Mouse (Mus musculus): Measurements from ENCODE around the gene Grin1. TPM values are rescaled to one million over a fixed set of nuclear protein-coding genes. Genes with fewer than 3 reads are reported as not detected.

Gene Grin1
- polyA plus RNA-seq, 1 experiment from 2014 or later, result 0.96 TPM

GRCm38 (mm10) chr2:25292054-25292544 lies 26.9 kb downstream of the Grin1 start:
- Histone ChIP-seq H3K4me1 (ENCODE audit: control insufficient read depth, insufficient read depth, low read length) (peaks cover 13% of the 10 kb centered on the region; the same call in 1 of the 2 replicates), H3K36me3 (ENCODE audit: control insufficient read depth, insufficient read depth, low read length) (no peaks in the 10 kb centered on the region), H3K4me3 (ENCODE audit: low read depth, low read length) (peak overlapping the region; percentile 31), H3K4me2 (peak overlapping the region; percentile 58), H3K27me3 (ENCODE audit: control insufficient read depth, insufficient read depth, low read length) (peaks cover 94% of the 10 kb centered on the region), H3K9ac (ENCODE audit: low read depth, low read length) (0 out of 2 replicates have a peak overlapping the region, but pooled peaks have one; percentile 22), H3K9me3 (replicated peaks; ENCODE audit: control insufficient read depth, low read length) (no peaks in the 10 kb centered on the region), H3K27ac (ENCODE audit: low read depth, low read length) (no peak overlapping the region)
- 6% methylated on average over 38 of the region's 43 CpGs for WGBS (ENCODE audit: insufficient replicate concordance)
- 0 out of 2 replicates have a peak, but pooled peaks have one; percentile 8 for ATAC-seq (replicated peaks; ENCODE audit: insufficient number of reproducible peaks, low FRiP score, low TSS enrichment)

GRCm38 (mm10) chr2:25291184-25292053 lies 27.6 kb downstream of the Grin1 start:
- H3K27me3 ChIP-seq (ENCODE audit: control insufficient read depth, insufficient read depth, low read length), result peaks cover 88% of the 10 kb centered on the region
- WGBS (ENCODE audit: insufficient replicate concordance), result 11% methylated on average over 31 of the region's 32 CpGs
- H3K36me3 ChIP-seq (ENCODE audit: control insufficient read depth, insufficient read depth, low read length), result no peaks in the 10 kb centered on the region
- no peak overlapping the region for H3K27ac ChIP-seq (ENCODE audit: low read depth, low read length)
- peak overlapping the region; percentile 31 for H3K4me3 ChIP-seq (ENCODE audit: low read depth, low read length)
- peak overlapping the region; percentile 58 for H3K4me2 ChIP-seq
- 0 out of 2 replicates have a peak, but pooled peaks have one; percentile 7 for ATAC-seq (replicated peaks; ENCODE audit: insufficient number of reproducible peaks, low FRiP score, low TSS enrichment)
- H3K9ac ChIP-seq (ENCODE audit: low read depth, low read length), result no peak overlapping the region
- H3K9me3 ChIP-seq (replicated peaks; ENCODE audit: control insufficient read depth, low read length), result no peaks in the 10 kb centered on the region
- peaks cover 16% of the 10 kb centered on the region; the same call in 1 of the 2 replicates for H3K4me1 ChIP-seq (ENCODE audit: control insufficient read depth, insufficient read depth, low read length)

GRCm38 (mm10) chr2:25290816-25291130 lies 28.2 kb downstream of the Grin1 start:
- peak overlapping the region; percentile 16 for H3K4me3 ChIP-seq (ENCODE audit: low read depth, low read length)
- peak overlapping the region; percentile 44 for H3K4me2 ChIP-seq
- WGBS (ENCODE audit: insufficient replicate concordance), result under 1% methylated on average over 18 of the region's 18 CpGs

GRCm38 (mm10) chr2:25290101-25290815 lies 28.7 kb downstream of the Grin1 start:
- Histone ChIP-seq H3K9me3 (replicated peaks; ENCODE audit: control insufficient read depth, low read length) (no peaks in the 10 kb centered on the region), H3K27me3 (ENCODE audit: control insufficient read depth, insufficient read depth, low read length) (peaks cover 76% of the 10 kb centered on the region), H3K36me3 (ENCODE audit: control insufficient read depth, insufficient read depth, low read length) (0 out of 2 replicates have a peak, but pooled peaks cover under 1% of the 10 kb centered on the region), H3K4me3 (ENCODE audit: low read depth, low read length) (peak overlapping the region; percentile 16), H3K4me1 (ENCODE audit: control insufficient read depth, insufficient read depth, low read length) (peaks cover 16% of the 10 kb centered on the region; the same call in 1 of the 2 replicates), H3K27ac (ENCODE audit: low read depth, low read length) (no peak overlapping the region), H3K4me2 (peak overlapping the region; percentile 44), H3K9ac (ENCODE audit: low read depth, low read length) (no peak overlapping the region)
- 2% methylated on average over 54 of the region's 54 CpGs for WGBS (ENCODE audit: insufficient replicate concordance)
- ATAC-seq (replicated peaks; ENCODE audit: insufficient number of reproducible peaks, low FRiP score, low TSS enrichment), result no peak

More at GRCm38 (mm10) chr2:25290816-25291130, 28.2 kb downstream of the Grin1 start:
- H3K9ac ChIP-seq (ENCODE audit: low read depth, low read length), result no peak overlapping the region
- H3K27ac ChIP-seq (ENCODE audit: low read depth, low read length), result no peak overlapping the region
- H3K36me3 ChIP-seq (ENCODE audit: control insufficient read depth, insufficient read depth, low read length), result no peaks in the 10 kb centered on the region
- no peaks in the 10 kb centered on the region for H3K9me3 ChIP-seq (replicated peaks; ENCODE audit: control insufficient read depth, low read length)
- H3K4me1 ChIP-seq (ENCODE audit: control insufficient read depth, insufficient read depth, low read length), result peaks cover 16% of the 10 kb centered on the region; the same call in 1 of the 2 replicates
- H3K27me3 ChIP-seq (ENCODE audit: control insufficient read depth, insufficient read depth, low read length), result peaks cover 81% of the 10 kb centered on the region
- no peak for ATAC-seq (replicated peaks; ENCODE audit: insufficient number of reproducible peaks, low FRiP score, low TSS enrichment)

GRCm38 (mm10) chr2:25289651-25290050 lies 29.3 kb downstream of the Grin1 start, which contains the start of gene Lrrc26:
Lrrc26 (plus strand) TSS chr2:25289915.
- no peak within 1 kb of the TSS for H3K9ac ChIP-seq (ENCODE audit: low read depth, low read length)
- H3K27me3 ChIP-seq (ENCODE audit: control insufficient read depth, insufficient read depth, low read length), result peaks cover 70% of the 10 kb centered on the region
- no peaks in the 10 kb centered on the region for H3K9me3 ChIP-seq (replicated peaks; ENCODE audit: control insufficient read depth, low read length)
- peak within 1 kb of the TSS; percentile 16 for H3K4me3 ChIP-seq (ENCODE audit: low read depth, low read length)
- no peak within 1 kb of the TSS for H3K27ac ChIP-seq (ENCODE audit: low read depth, low read length)
- no peak for ATAC-seq (replicated peaks; ENCODE audit: insufficient number of reproducible peaks, low FRiP score, low TSS enrichment)
- 12% methylated on average over 11 of the region's 11 CpGs for WGBS (ENCODE audit: insufficient replicate concordance)
- peaks cover 16% of the 10 kb centered on the region; the same call in 1 of the 2 replicates for H3K4me1 ChIP-seq (ENCODE audit: control insufficient read depth, insufficient read depth, low read length)
- H3K4me2 ChIP-seq, result peak within 1 kb of the TSS; percentile 44
- H3K36me3 ChIP-seq (ENCODE audit: control insufficient read depth, insufficient read depth, low read length), result peaks cover 6% of the 10 kb centered on the region; the same call in 1 of the 2 replicates

GRCm38 (mm10) chr2:25288734-25289345 lies 30.1 kb downstream of the Grin1 start:
- peaks cover 16% of the 10 kb centered on the region; the same call in 1 of the 2 replicates for H3K4me1 ChIP-seq (ENCODE audit: control insufficient read depth, insufficient read depth, low read length)
- WGBS (ENCODE audit: insufficient replicate concordance), result 77% methylated on average over 7 of the region's 7 CpGs

GRCm38 (mm10) chr2:25287927-25288649 lies 30.9 kb downstream of the Grin1 start, which contains the start of gene Tmem210:
Tmem210 (plus strand) TSS chr2:25288145.
- Histone ChIP-seq H3K36me3 (ENCODE audit: control insufficient read depth, insufficient read depth, low read length) (peaks cover 10% of the 10 kb centered on the region; the same call in 1 of the 2 replicates), H3K27me3 (ENCODE audit: control insufficient read depth, insufficient read depth, low read length) (peaks cover 54% of the 10 kb centered on the region)
- WGBS (ENCODE audit: insufficient replicate concordance), result 76% methylated on average over 6 of the region's 6 CpGs

More at GRCm38 (mm10) chr2:25288734-25289345, 30.1 kb downstream of the Grin1 start:
- H3K4me3 ChIP-seq (ENCODE audit: low read depth, low read length), result no peak overlapping the region
- peaks cover 62% of the 10 kb centered on the region for H3K27me3 ChIP-seq (ENCODE audit: control insufficient read depth, insufficient read depth, low read length)
- no peak overlapping the region for H3K27ac ChIP-seq (ENCODE audit: low read depth, low read length)
- ATAC-seq (replicated peaks; ENCODE audit: insufficient number of reproducible peaks, low FRiP score, low TSS enrichment), result no peak
- no peak overlapping the region for H3K9ac ChIP-seq (ENCODE audit: low read depth, low read length)
- no peak overlapping the region for H3K4me2 ChIP-seq
- peaks cover 10% of the 10 kb centered on the region; the same call in 1 of the 2 replicates for H3K36me3 ChIP-seq (ENCODE audit: control insufficient read depth, insufficient read depth, low read length)
- H3K9me3 ChIP-seq (replicated peaks; ENCODE audit: control insufficient read depth, low read length), result no peaks in the 10 kb centered on the region

More at GRCm38 (mm10) chr2:25287927-25288649, 30.9 kb downstream of the Grin1 start, which contains the start of gene Tmem210:
- ATAC-seq (replicated peaks; ENCODE audit: insufficient number of reproducible peaks, low FRiP score, low TSS enrichment), result no peak
- no peaks in the 10 kb centered on the region for H3K9me3 ChIP-seq (replicated peaks; ENCODE audit: control insufficient read depth, low read length)
- H3K27ac ChIP-seq (ENCODE audit: low read depth, low read length), result no peak within 1 kb of the TSS
- no peak within 1 kb of the TSS for H3K4me2 ChIP-seq
- no peak within 1 kb of the TSS for H3K9ac ChIP-seq (ENCODE audit: low read depth, low read length)
- H3K4me1 ChIP-seq (ENCODE audit: control insufficient read depth, insufficient read depth, low read length), result peaks cover 16% of the 10 kb centered on the region; the same call in 1 of the 2 replicates
- H3K4me3 ChIP-seq (ENCODE audit: low read depth, low read length), result no peak within 1 kb of the TSS
